Comparison of ENCODE assay signal across 8 mouse cellular contexts in the genomic region with DNA sequence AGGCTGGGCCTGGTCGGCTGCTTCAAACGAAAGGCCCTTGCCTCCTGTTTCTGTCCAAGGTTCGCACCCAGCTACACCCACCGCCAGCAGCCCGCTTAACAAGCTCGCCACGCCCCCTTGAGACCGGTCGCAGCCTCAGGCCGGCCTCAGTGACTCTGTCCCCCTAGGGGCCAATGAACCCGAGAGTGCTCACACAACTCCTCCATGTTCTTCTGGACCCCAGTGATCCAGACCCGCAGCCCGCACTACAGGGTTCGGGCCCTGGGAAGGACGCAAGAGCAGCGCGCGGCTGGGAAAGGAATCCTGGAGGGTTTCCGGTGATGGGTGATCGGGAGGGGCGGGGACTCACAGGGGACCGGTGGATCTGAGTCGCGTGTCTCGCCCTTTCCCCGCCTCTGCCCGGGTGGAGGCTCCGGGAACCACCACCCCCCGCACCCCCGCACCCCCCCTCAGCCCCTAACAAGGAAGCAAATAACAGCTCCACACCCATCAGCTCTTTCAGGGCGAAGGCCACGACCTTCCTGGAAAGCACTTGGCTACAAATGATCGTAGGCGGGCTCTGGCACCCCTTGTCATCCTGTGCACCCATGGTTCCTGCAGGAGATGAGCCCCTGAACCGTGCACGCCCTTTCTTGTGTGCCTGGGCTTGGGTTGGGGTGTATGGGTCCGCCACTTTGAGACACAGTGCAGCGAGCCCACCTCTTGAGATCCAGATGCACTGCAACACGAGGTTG. TPM values are rescaled to one million over a fixed set of nuclear protein-coding genes. Genes with fewer than 3 reads are reported as not detected.
A peak's percentile ranks its signal among the peaks of the same experiment; 100 is the strongest.
DNase-seq lines count a peak whose midpoint lies in the region; ATAC-seq and TF ChIP-seq lines count a peak whose summit lies in the region.

No protein-coding gene starts in this region.

- DNase-seq in ovary, postnatal 36 days (ENCODE audit: low spot score): peak; percentile 76
- DNase-seq in ovary, postnatal 10 days (ENCODE audit: low spot score): no peak
- DNase-seq in heart, adult 18-20 months: peak; percentile 86 to 92
- peak; percentile 65 for DNase-seq in liver
- DNase-seq in thymus, postnatal 25 days: peak; percentile 40

- peaks cover 26% of the 10 kb centered on the region for H3K4me1 ChIP-seq in brown adipose tissue, adult 24 weeks (ENCODE audit: control insufficient read depth, insufficient read depth, insufficient read length, low read length)
- H3K4me1 ChIP-seq in intestine, postnatal 0 days (replicated peaks; ENCODE audit: control insufficient read depth, insufficient read depth, low read length): no peaks in the 10 kb centered on the region
- peaks cover 23% of the 10 kb centered on the region for H3K4me1 ChIP-seq in midbrain, embryonic 15.5 days

- TF ChIP-seq CTCF in intestine, postnatal 0 days (IDR thresholded peaks at IDR 0.05; ENCODE audit: low read depth): peak; percentile 54

- H3K9me3 ChIP-seq in intestine, postnatal 0 days (ENCODE audit: control insufficient read depth): no peaks in the 10 kb centered on the region
- no peaks in the 10 kb centered on the region for H3K9me3 ChIP-seq in midbrain, embryonic 15.5 days

- under 1% methylated on average over 39 of the region's 39 CpGs for WGBS in intestine, postnatal 0 days
- under 1% methylated on average over 39 of the region's 39 CpGs for WGBS in midbrain, embryonic 15.5 days

- ATAC-seq in intestine, postnatal 0 days: peak; percentile 82
- ATAC-seq in midbrain, embryonic 15.5 days (replicated peaks): peak; percentile 75

- peak overlapping the region; percentile 64 for H3K4me3 ChIP-seq in brown adipose tissue, adult 24 weeks (ENCODE audit: insufficient read depth, low read depth, low read length)
- H3K4me3 ChIP-seq in intestine, postnatal 0 days (ENCODE audit: low read depth, low read length): peak overlapping the region; percentile 46
- peak overlapping the region; percentile 38 for H3K4me3 ChIP-seq in midbrain, embryonic 15.5 days

- peak overlapping the region; percentile 81 for H3K4me2 ChIP-seq in intestine, postnatal 0 days (replicated peaks; ENCODE audit: low read depth)
- peak overlapping the region; percentile 79 for H3K4me2 ChIP-seq in midbrain, embryonic 15.5 days

- H3K27ac ChIP-seq in brown adipose tissue, adult 24 weeks (replicated peaks; ENCODE audit: low read depth, low read length): peak overlapping the region; percentile 89
- H3K27ac ChIP-seq in intestine, postnatal 0 days (ENCODE audit: low read depth, low read length): peak overlapping the region; percentile 74
- H3K27ac ChIP-seq in midbrain, embryonic 15.5 days: 0 out of 2 replicates have a peak overlapping the region, but pooled peaks have one; percentile 3

- no peaks in the 10 kb centered on the region for H3K36me3 ChIP-seq in intestine, postnatal 0 days (ENCODE audit: control insufficient read depth, insufficient read depth)
- H3K36me3 ChIP-seq in midbrain, embryonic 15.5 days (replicated peaks): no peaks in the 10 kb centered on the region

- peak overlapping the region; percentile 65 for H3K9ac ChIP-seq in intestine, postnatal 0 days (ENCODE audit: low read depth, low read length)
- H3K9ac ChIP-seq in midbrain, embryonic 15.5 days: peak overlapping the region; percentile 36

- no peaks in the 10 kb centered on the region for H3K27me3 ChIP-seq in intestine, postnatal 0 days (replicated peaks; ENCODE audit: control insufficient read depth, insufficient read depth, low read length)
- H3K27me3 ChIP-seq in midbrain, embryonic 15.5 days (replicated peaks): no peaks in the 10 kb centered on the region

RNA-seq across cellular contexts. Expression of a gene that starts 17.9 kb away (rescaled TPM):
- 7.8 and 12.6 TPM in 2 replicates for polyA plus RNA-seq in brown adipose tissue, adult 24 weeks (2012; ENCODE audit: insufficient read depth, insufficient read length, missing spikeins)
- total RNA-seq in heart, adult 18-20 months (2021): 10 to 100 TPM; 19.6 to 28.7 TPM
- 67.8 and 67.9 TPM in 2 replicates for polyA plus RNA-seq in intestine, postnatal 0 days (2015; fragmentation: Nextera tagmentation; extraction: Ambion mirVana)
- polyA plus RNA-seq in midbrain, embryonic 15.5 days (2015; fragmentation: Nextera tagmentation; extraction: Ambion mirVana): 60.7 and 69.3 TPM in 2 replicates

RNA-seq across cellular contexts. Expression of a gene that starts 18.2 kb away (rescaled TPM):
- polyA plus RNA-seq in brown adipose tissue, adult 24 weeks (2012; ENCODE audit: insufficient read depth, insufficient read length, missing spikeins): 6.0 and 7.2 TPM in 2 replicates
- total RNA-seq in heart, adult 18-20 months (2021): 1 to 10 TPM; 8.3 to 8.8 TPM
- polyA plus RNA-seq in intestine, postnatal 0 days (2015; fragmentation: Nextera tagmentation; extraction: Ambion mirVana): 7.3 and 8.4 TPM in 2 replicates
- polyA plus RNA-seq in midbrain, embryonic 15.5 days (2015; fragmentation: Nextera tagmentation; extraction: Ambion mirVana): 9.4 and 9.6 TPM in 2 replicates

RNA-seq across cellular contexts. Expression of a gene that starts 24.6 kb away (rescaled TPM):
- polyA plus RNA-seq in brown adipose tissue, adult 24 weeks (2012; ENCODE audit: insufficient read depth, insufficient read length, missing spikeins): 29.2 and 73.9 TPM in 2 replicates
- 100 to 1,000 TPM in 1 of 2 experiments, 10 to 100 TPM in 1; 97.9 to 139 TPM for total RNA-seq in heart, adult 18-20 months (2021)
- polyA plus RNA-seq in intestine, postnatal 0 days (2015; fragmentation: Nextera tagmentation; extraction: Ambion mirVana): 28.0 and 36.8 TPM in 2 replicates
- polyA plus RNA-seq in midbrain, embryonic 15.5 days (2015; fragmentation: Nextera tagmentation; extraction: Ambion mirVana): 69.0 and 72.4 TPM in 2 replicates

Comparison
In these comparisons a context has a peak if more than half of its experiments do, and no peak if none do; other contexts are left out.
1. H3K27ac ChIP-seq: peak in every context shown above with its lines; median percentile 89 in brown adipose tissue, adult 24 weeks; 74 in intestine, postnatal 0 days; 3 in midbrain, embryonic 15.5 days.